Mouse (Mus musculus) heart, postnatal 36 days (tissue): Measurements from ENCODE around the gene Tnn. TPM values are rescaled to one million over a fixed set of nuclear protein-coding genes. Genes with fewer than 3 reads are reported as not detected.

Experiments used
- DNase-seq, 2 experiments: peaks; one replicate each; pipeline ENCODE4 v3.0.0; 2021 to 2022
- intact Hi-C: fragments of 180-260 bp; cut with DNase I; formaldehyde crosslinking; loops from one replicate; pipeline ENCODE4 v1.15.1; 2025
- total RNA-seq, 2 experiments: library from RNA; stranded (reverse); gene quantifications; 2 replicates each; pipeline ENCODE4 v1.2.3; 2021

The Tnn gene
- total RNA-seq, 2 experiments from 2014 or later, result not detected

- DNase-seq, result no peak
- intact Hi-C loops, result loop anchor here (5.0 kb wide), 1 partner anchor 87 kb away; no protein-coding TSS in a partner anchor
Observed at GRCm38 (mm10) chr1:160084239-160084638, 69.1 kb downstream of the Tnn start.

DNA sequence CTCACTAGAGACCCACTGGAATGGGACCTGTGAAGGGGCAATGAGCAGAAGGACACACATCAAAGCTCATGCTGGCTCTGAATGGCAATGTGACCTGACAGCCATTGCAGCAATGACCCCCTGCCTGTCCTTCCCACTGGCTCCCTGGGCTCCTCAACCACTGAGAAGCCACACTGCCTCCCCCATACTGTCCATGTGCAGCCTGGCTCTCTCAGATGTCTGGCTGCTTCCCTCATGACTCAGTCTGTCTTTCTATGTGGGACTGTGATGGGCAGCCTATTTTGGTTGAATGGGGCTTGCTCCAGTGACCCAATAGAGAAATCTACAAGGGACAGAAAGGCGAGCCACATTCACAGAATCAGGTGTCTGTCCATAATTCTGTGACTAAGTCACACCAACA, 70.7 kb downstream of the Tnn start:
- intact Hi-C loops, result loop anchor here (5.0 kb wide), 1 partner anchor 85 kb away; no protein-coding TSS in a partner anchor
- DNase-seq, result no peak

- intact Hi-C loops, result loop anchor here (1.0 to 5.0 kb wide), 5 partner anchors 36 to 690 kb away; partner anchors contain the start of genes 4930523C07Rik and Tnr
- DNase-seq, result peak; percentile 85 to 91
Observed at GRCm38 (mm10) chr1:160080800-160081436, 72.5 kb downstream of the Tnn start.

DNA sequence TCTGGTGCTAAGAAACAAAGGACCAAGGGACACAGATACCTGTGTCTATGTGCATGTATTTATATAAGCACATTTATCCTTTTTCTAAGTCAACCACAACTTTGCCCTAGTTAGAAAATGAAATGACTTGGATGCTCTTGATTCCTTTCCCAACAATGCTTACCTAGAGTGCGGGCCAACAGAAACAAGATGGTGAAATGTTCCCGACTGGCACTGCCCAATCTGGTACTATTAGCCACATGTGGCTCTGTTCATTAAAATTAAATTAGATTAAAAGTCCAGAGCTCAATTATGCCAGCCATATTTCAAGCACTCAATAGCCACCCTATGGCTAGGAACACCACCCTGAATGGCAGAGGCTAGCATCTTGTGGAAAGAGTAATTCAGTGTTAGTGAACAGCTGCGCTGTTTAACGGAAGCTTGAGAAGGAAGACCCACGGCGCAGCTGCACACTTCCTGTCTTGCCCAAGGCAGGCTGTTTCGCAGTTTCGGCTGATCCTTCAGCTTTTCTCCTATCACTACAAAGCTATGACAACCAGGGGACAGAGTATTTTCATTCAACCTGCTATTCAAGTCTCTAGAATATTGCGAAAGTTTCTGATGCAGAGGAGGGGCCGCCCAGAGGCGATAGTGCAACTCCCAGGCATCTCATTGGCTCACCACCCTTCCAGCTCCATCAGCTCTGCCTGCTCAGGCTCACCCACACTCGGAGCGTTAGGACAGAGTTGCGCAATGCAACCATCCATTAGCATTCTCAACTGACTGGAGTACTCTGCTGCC, 74.3 kb downstream of the Tnn start:
- DNase-seq, result peak; percentile 42 to 52
- intact Hi-C loops, result loop anchor here (10.0 kb wide), 1 partner anchor 784 kb away; no protein-coding TSS in a partner anchor

DNA sequence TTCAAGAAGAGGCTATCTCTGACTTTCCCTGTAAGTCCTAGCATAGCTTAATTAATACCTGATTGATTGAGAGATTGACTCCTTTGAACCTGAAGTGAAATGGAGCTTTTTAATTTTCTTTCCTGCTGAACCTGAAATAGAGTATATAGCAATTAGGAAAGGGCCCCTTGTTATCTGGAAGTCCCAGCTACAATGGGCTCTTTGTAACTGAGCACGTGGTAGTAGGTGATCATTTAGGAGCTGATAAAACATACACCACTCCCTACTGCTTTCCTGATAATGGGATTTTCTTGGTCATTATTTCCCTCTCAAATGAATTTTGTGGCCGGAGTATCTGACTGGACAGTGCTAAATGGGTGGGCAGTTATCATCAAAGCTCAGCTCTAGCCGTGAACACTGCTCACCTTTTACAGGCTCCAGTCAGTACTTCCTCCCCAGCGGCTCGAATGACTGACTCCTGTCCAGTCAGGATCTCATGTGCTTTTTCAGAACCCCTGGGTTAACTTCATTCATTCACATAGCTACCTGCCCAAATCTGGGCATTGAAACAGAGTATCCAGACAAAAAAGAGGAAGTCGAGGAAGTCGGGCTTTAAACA, 88.7 kb downstream of the Tnn start:
- no peak for DNase-seq
- intact Hi-C loops, result loop anchor here (5.0 kb wide), 1 partner anchor 57 kb away; no protein-coding TSS in a partner anchor

DNA sequence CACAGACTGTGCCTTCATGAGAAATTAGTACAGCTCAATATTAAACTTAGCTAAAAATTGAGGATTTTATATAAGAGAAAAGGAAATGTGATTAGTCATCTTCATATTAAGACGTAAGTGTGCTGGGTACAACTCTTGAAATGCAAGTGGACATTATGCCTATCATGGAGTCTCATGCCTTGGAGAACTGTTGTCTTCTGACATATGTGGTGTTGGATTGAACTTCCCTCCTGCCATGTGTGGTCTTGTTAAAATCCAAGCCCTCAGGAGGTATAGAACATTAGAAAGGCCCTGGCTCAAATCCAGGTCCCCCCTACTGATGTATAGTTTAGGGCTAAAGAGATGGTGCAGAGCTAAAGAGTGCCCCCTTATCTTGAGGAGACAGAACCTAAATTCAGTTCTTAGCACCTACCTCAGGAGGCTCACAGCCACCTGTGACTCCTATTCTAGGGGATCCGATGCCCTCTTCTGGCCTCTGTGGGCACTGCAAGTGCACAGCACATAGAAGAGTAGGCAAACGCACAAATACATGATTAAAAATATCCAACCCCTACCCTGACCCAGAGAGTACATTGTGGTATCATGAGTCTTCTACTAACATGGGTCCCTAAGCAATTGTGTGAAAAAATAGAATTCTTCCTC, 91.5 kb downstream of the Tnn start:
- DNase-seq, result peak; percentile 49 to 71
- intact Hi-C loops, result loop anchor here (1.0 to 5.0 kb wide), 3 partner anchors 17 to 151 kb away; partner anchors contain the start of gene 4930523C07Rik

- intact Hi-C loops, result loop anchor here (2.0 to 5.0 kb wide), 2 partner anchors 17 to 54 kb away; partner anchors contain the start of gene 4930523C07Rik
- DNase-seq, result no peak
Observed at GRCm38 (mm10) chr1:160061321-160061720, 92.1 kb downstream of the Tnn start.

- no peak for DNase-seq
- intact Hi-C loops, result loop anchor here (2.0 to 5.0 kb wide), 2 partner anchors 16 to 53 kb away; partner anchors contain the start of gene 4930523C07Rik
Observed at GRCm38 (mm10) chr1:160060542-160060941, 92.8 kb downstream of the Tnn start.

DNA sequence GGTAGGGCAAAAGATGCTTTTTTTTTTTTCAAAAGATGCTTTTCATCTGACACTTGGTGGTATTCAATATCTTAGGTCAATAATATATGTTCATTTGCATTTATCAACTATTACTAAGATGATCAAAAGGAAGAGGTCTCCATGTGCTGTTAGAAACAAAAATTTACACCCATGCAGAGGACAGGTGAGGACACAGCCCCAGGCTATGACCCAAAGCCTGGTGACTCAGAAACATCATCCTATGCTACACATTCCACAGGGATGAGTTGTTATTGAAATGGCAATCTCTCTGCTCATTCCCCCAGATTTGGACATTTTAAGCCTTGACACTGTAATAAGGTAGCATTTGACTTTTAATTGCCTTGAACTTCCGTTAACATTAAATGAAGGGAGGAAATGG, 93.5 kb downstream of the Tnn start:
- intact Hi-C loops, result loop anchor here (2.0 to 5.0 kb wide), 2 partner anchors 15 to 53 kb away; partner anchors contain the start of gene 4930523C07Rik
- no peak for DNase-seq

DNA sequence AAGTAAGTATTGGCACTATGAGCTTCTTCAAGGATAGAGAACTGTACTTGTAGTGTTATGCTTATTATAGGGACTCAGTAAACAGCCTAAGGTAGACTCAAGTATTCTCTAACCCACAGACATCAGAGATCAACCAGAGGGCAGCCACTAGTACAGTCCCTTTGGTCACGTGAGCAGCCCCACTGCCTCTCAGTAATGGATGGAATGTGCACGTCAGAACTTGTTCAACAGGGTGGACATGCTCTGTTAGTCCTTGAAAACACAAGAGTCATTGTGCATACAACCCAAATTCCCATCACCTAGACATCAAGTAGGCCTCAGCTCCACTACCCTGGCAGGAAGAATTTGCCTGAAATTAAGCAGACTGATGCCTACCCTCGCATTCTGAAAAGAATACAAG, 95.7 kb downstream of the Tnn start:
- DNase-seq, result no peak
- intact Hi-C loops, result no loop called here

GRCm38 (mm10) chr1:160054366-160055078, 98.9 kb downstream of the Tnn start:
- intact Hi-C loops, result no loop called here

GRCm38 (mm10) chr1:160053510-160054305, 99.7 kb downstream of the Tnn start:
- intact Hi-C loops, result no loop called here
- DNase-seq, result no peak

More at GRCm38 (mm10) chr1:160054366-160055078, 98.9 kb downstream of the Tnn start:
- DNase-seq, result no peak

- intact Hi-C loops, result no loop called here
- no peak for DNase-seq
Observed at GRCm38 (mm10) chr1:160052556-160053315, 100.6 kb downstream of the Tnn start.

GRCm38 (mm10) chr1:160050898-160051297, 102.5 kb downstream of the Tnn start:
- DNase-seq, result no peak
- intact Hi-C loops, result no loop called here

GRCm38 (mm10) chr1:160049131-160049880, 104.1 kb downstream of the Tnn start:
- no peak for DNase-seq
- intact Hi-C loops, result no loop called here

DNA sequence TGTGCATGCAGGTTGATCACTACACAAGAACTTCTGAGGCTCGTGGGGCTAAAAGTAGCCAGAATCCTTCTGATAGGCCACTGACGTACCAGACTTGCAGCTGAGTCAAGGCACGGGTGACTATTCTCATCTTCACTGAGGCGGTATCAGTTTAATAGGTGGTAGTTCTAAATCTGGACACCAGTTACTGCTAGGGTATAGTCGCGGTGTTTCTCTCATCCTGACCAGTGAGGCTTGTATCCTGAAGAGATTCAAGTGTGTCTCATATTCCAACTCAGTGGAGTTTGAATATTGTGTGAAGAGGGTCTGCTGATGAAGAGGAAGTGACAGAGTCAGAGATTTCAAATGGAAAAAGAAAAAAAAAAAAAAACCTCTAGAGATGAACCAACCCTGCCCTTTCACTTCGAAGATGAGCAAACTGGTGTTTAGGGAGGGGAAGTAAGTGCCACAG, 105.9 kb downstream of the Tnn start:
- intact Hi-C loops, result no loop called here
- DNase-seq, result no peak

DNA sequence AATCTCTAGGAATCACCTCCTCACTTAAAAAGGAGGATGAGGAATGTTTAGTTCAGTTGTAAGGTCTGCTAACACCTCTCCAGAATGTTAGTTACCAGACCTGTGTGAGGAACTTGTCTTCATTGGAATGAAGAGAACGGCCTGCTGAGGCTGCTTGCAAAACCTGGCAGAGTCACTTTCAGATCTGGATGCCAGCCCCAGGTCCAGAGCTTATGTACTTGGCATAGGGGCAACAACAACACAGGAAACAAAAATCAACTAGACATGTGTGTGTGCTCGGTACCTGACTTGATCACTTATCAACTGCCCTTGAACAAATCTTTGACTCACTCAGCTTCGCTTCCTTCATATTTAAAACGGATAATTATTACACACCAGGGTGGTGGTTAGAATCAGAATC, 106.6 kb downstream of the Tnn start:
- no peak for DNase-seq
- intact Hi-C loops, result no loop called here
